Mouse (Mus musculus): ENCODE data around the gene Vezf1.

- no peak for TF ChIP-seq CTCF (IDR thresholded peaks at IDR 0.05; ENCODE audit: insufficient read depth, low read depth, low read length)
- TF ChIP-seq POLR2A (IDR thresholded peaks at IDR 0.05; ENCODE audit: insufficient read depth, low read depth, low read length) = no peak
Measured at GRCm38 (mm10) chr11:88083699-88084098, 15.6 kb downstream of the Vezf1 start.
